Mouse (Mus musculus) forebrain, embryonic 10.5 days (tissue): ENCODE results near the gene Gria2. TPM values are rescaled to one million over a fixed set of nuclear protein-coding genes. Genes with fewer than 3 reads are reported as not detected.

ENCODE experiments used
- DNase-seq: peaks from one replicate; pipeline ENCODE4 v3.0.0-alpha.2; 2017; ENCODE audit warnings: low spot score; ENCODE audit errors: extremely low spot score
- H3K27ac ChIP-seq: fragments of 300-500 bp; sonication (generic); 2 replicates; pipeline ENCODE4 v1.5.1; 2016; ENCODE audit warnings: mild to moderate bottlenecking
- H3K27me3 ChIP-seq: fragments of 300-500 bp; sonication (generic); 2 replicates; pipeline ENCODE4 v1.6.1; 2016; ENCODE audit warnings: mild to moderate bottlenecking; ENCODE audit not compliant: poor library complexity, severe bottlenecking
- H3K36me3 ChIP-seq: fragments of 300-500 bp; sonication (generic); replicated peaks from 2 replicates; pipeline ENCODE4 v1.6.1; 2016; ENCODE audit warnings: mild to moderate bottlenecking, moderate library complexity
- H3K4me1 ChIP-seq: fragments of 300-500 bp; sonication (generic); 2 replicates; pipeline ENCODE4 v1.6.1; 2016
- H3K4me3 ChIP-seq: fragments of 300-500 bp; sonication (generic); 2 replicates; pipeline ENCODE4 v1.5.1; 2016; ENCODE audit warnings: mild to moderate bottlenecking, moderate library complexity
- H3K9me3 ChIP-seq: fragments of 300-500 bp; sonication (generic); 2 replicates; pipeline ENCODE4 v1.6.1; 2016; ENCODE audit warnings: mild to moderate bottlenecking, moderate library complexity
- WGBS: fragments of 180-500 bp; shearing (Covaris S2); methylation state at CpG from one replicate; pipeline ENCODE4 v1.1.7; 2016; 5-methylcytosine and 5-hydroxymethylcytosine counted together
- polyA plus RNA-seq: library from polyadenylated mRNA; unstranded; fragments of >200 nt; fragmentation: Nextera tagmentation; extraction: Ambion mirVana; gene quantifications from 2 replicates; pipeline ENCODE4 v1.2.1, GENCODE M21; 2016

Gria2 gene
- polyA plus RNA-seq, 1 experiment from 2014 or later = 1.8 TPM

DNA sequence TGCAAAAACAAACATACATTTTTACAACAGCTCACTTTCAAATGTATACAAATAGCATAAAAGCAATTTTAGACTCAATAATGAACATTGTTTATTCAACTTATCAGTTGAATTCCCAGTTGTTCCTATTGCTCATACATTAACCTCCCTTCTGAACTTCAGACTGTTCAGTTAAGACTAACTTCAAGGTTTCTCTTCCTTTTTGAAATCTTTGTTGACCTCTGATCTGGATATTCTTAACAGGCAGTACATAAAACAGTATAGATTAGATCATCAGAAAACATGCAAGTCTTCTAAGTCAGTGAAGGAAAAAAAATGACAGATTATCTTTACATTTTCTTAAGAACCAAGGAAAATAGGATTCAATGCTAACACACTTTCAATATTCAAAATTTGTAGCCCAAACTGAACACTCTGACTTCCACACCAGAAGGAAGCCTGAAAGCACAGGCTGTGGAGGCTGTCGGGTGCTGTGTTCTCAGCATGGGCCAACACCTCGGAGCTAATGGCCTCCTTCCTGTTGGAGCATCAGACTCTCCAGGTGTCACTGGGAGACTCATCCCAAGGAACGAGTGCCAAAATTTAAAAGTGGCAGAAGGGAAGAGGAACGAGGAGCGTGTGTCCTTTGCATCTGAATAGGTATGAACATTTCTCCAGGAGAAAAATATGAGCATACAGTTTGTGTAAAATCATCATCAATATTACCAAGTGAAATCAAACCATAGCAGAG lies 33.0 kb downstream of the Gria2 start:
- no peaks in the 10 kb centered on the region for H3K27me3 ChIP-seq
- H3K27ac ChIP-seq = no peak overlapping the region
- no peaks in the 10 kb centered on the region for H3K4me1 ChIP-seq
- H3K9me3 ChIP-seq = no peaks in the 10 kb centered on the region
- H3K4me3 ChIP-seq = no peak overlapping the region
- no peaks in the 10 kb centered on the region for H3K36me3 ChIP-seq
- no peak for DNase-seq
- WGBS = 93% methylated on average over 5 of the region's 5 CpGs

DNA sequence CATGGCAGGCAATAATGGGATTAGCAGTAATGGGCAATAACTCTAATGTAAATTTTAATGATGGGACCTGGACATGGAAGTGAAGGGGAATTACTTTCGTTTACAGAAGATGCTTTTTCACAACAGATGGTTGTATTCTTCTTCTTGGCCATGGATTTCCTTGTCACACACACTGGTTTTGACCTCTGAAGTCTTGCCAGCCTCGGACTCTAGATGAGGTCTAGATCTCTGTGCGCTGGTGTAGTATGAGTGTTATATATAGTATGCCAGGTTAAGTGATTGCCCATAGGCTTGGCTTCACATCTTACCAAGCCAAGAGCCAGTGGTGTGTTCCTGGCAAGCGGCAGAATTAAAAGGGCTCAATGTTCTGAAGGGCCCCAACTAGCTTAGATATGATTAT lies 43.7 kb downstream of the Gria2 start:
- H3K36me3 ChIP-seq = no peaks in the 10 kb centered on the region
- H3K4me3 ChIP-seq = no peak overlapping the region
- H3K9me3 ChIP-seq = no peaks in the 10 kb centered on the region
- no peak overlapping the region for H3K27ac ChIP-seq
- no peak for DNase-seq
- H3K4me1 ChIP-seq = no peaks in the 10 kb centered on the region
- H3K27me3 ChIP-seq = no peaks in the 10 kb centered on the region
- WGBS = 83% methylated on average over 4 of the region's 4 CpGs

DNA sequence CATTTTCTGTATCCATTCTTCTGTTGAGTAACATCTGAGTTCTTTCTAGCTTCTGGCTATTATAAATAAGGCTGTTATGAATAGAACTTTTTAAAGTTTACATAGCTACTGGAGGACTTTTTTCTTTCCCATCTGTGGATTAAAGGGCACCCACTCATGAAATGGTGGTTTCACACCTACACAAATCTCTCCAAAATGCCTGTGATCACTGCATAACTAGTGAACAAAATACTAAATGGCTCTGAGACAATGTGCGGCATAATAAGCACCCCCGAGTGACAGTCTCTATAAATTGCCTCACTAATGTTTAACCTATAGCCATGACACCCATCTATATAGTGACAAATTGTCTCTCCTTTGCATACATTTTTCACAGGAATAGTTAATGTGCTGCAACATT lies 44.3 kb downstream of the Gria2 start:
- Histone ChIP-seq H3K4me3 (no peak overlapping the region), H3K4me1 (no peaks in the 10 kb centered on the region), H3K27me3 (no peaks in the 10 kb centered on the region), H3K36me3 (no peaks in the 10 kb centered on the region), H3K9me3 (no peaks in the 10 kb centered on the region), H3K27ac (no peak overlapping the region)
- DNase-seq = no peak
- WGBS = 98% methylated on average over 2 of the region's 2 CpGs

DNA sequence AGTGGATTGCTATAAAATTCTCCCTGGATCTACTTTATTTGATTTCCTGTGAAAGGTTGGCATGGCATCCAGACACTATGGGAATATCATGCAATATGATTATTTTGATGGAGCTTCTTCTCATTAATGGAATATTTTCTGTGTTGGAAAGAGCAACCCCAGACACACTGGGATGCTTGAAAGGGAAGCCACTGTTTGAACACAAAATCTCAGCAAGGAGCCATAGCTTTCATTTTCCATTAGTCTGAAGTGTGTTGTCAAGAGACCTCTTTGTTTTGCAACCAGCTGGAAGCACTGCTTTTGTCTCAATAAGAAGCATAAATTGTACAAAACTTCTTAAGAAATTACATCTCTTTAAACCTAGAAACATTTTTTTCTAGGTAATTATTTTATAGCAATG lies 51.8 kb downstream of the Gria2 start:
- Histone ChIP-seq H3K9me3 (no peaks in the 10 kb centered on the region), H3K27me3 (no peaks in the 10 kb centered on the region), H3K36me3 (no peaks in the 10 kb centered on the region), H3K4me3 (no peak overlapping the region), H3K27ac (no peak overlapping the region), H3K4me1 (no peaks in the 10 kb centered on the region)
- no peak for DNase-seq

DNA sequence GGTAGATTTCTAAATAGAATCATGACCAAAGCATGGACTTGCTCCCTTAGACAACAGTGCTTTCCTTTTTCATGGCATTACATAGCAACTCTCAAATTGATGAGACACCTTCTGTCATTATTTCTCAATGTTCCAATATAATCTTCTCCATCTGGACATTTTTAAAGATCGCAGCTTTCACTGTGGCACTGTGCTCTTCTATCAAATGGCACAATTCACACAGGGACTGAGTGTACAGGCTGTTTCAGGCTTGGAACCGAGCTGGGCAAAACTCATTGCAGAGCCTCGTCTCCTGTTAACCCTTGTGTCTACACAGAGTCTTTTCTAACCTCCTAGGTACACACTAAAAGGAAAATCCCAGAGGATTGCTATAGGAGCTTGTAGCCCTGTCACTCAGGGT lies 77.4 kb downstream of the Gria2 start:
- Histone ChIP-seq H3K4me3 (no peak overlapping the region), H3K9me3 (no peaks in the 10 kb centered on the region), H3K36me3 (no peaks in the 10 kb centered on the region), H3K27ac (no peak overlapping the region), H3K4me1 (0 out of 2 replicates have a peak, but pooled peaks cover 5% of the 10 kb centered on the region), H3K27me3 (no peaks in the 10 kb centered on the region)
- WGBS = 72% methylated on average over 3 of the region's 3 CpGs
- no peak for DNase-seq

DNA sequence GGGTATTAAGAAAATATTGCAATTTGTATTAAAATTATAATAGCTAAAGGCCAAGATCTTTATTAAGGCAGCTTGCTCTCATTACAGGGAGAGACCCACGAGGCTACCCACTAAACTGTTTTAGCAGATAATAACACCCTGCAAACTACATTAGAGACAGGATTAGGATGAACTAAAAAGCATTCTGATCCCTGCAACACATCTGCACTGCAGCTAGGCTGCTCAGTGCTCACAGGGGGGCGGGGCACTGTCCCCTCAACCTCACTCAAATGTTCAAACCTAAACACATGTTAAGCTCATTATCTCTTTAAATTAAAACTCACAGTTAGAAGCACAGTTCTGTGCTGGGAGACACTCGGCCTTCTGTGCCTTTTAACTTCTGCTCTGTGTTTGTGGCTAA lies 89.5 kb downstream of the Gria2 start:
- H3K27me3 ChIP-seq = no peaks in the 10 kb centered on the region
- peaks cover 6% of the 10 kb centered on the region for H3K4me1 ChIP-seq
- no peak overlapping the region for H3K27ac ChIP-seq
- H3K36me3 ChIP-seq = no peaks in the 10 kb centered on the region
- H3K4me3 ChIP-seq = no peak overlapping the region
- 45% methylated on average over 3 of the region's 3 CpGs for WGBS
- H3K9me3 ChIP-seq = no peaks in the 10 kb centered on the region
- DNase-seq = no peak

DNA sequence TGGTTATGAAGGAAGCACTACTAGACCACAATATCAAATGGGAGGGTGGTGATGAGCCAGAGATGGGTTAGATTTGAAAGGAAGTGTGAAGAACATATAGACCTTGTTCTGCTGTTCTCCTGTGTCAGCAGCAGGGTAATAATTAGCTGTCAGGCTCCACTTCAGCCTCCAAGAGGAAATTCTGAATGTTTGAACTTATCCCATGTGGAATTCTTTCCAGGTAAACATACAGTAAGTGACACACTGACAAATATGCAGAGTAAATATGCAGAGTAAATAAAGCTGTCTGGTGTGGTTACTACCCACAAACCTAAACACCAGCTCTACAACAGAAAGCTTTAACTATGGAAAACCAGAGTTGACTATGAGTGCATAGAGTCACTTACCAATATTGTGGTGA lies 93.6 kb downstream of the Gria2 start:
- no peaks in the 10 kb centered on the region for H3K9me3 ChIP-seq
- H3K4me1 ChIP-seq = peaks cover 6% of the 10 kb centered on the region
- H3K27ac ChIP-seq = no peak overlapping the region
- no peak for DNase-seq
- H3K36me3 ChIP-seq = no peaks in the 10 kb centered on the region
- H3K27me3 ChIP-seq = no peaks in the 10 kb centered on the region
- H3K4me3 ChIP-seq = no peak overlapping the region

DNA sequence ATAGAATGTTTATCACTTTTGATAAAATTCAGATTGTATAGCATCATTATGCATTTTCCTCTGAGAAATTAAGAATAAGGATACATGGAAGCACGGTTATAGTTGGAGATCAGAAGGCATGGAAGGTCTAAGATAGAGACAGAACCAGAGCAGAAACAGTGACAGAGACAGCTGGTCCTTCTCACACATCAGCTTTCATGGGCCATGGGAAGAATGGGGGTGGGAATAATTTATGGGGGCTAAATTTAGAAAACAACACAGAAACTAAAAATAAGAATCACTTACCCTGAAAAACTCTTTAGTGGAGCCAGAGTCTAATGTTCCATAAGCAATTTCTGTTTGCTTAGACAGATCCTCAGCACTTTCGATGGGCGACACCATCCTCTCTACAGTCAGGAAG lies 100.5 kb downstream of the Gria2 start:
- H3K27me3 ChIP-seq = no peaks in the 10 kb centered on the region
- 91% methylated on average over 3 of the region's 3 CpGs for WGBS
- no peaks in the 10 kb centered on the region for H3K36me3 ChIP-seq
- no peaks in the 10 kb centered on the region for H3K9me3 ChIP-seq
- no peak overlapping the region for H3K4me3 ChIP-seq
- H3K4me1 ChIP-seq = no peaks in the 10 kb centered on the region
- no peak overlapping the region for H3K27ac ChIP-seq
- DNase-seq = no peak

DNA sequence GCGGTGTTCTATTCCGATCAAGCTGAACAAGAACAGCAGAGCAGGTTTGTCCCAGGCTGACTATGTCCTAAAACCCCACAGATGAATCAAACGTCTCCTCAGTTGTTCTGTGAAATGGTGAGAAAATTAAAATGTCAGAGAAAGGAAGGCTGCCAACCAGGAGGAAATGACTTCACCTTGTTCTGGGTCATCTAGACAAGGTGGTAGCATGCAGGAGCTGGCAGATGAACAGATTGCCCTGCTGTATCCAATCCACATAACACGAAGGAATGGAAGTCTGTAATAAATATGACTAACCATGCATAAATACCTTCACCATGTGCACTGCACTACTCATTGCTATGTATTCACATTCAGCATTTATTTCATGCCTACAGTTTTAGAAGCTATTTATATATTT lies 105.1 kb downstream of the Gria2 start:
- H3K27ac ChIP-seq = no peak overlapping the region
- DNase-seq = no peak
- WGBS = 87% methylated on average over 4 of the region's 4 CpGs
- peaks cover 10% of the 10 kb centered on the region; the same call in 1 of the 2 replicates for H3K4me1 ChIP-seq
- no peak overlapping the region for H3K4me3 ChIP-seq
- H3K9me3 ChIP-seq = no peaks in the 10 kb centered on the region
- no peaks in the 10 kb centered on the region for H3K27me3 ChIP-seq
- no peaks in the 10 kb centered on the region for H3K36me3 ChIP-seq

DNA sequence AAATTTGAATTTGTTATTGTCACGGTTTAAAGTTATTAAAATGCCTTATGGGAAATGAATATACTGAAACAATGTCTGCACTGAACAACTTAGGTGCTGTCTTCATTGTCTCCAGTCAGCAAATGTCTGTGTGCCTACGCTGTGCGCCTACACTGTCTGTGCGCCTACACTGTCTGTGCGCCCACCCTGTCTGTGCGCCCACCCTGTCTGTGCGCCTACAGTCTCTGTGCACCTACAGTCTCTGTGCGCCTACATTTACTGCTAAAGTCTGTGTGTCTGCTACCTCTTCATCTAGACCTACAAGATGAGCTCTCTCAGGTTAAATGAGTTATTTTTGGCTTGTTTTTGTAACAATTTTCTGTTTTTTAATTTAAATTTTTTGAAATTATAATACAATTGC lies 107.7 kb downstream of the Gria2 start:
- DNase-seq = no peak
- 99% methylated on average over 8 of the region's 8 CpGs for WGBS
- no peak overlapping the region for H3K27ac ChIP-seq

DNA sequence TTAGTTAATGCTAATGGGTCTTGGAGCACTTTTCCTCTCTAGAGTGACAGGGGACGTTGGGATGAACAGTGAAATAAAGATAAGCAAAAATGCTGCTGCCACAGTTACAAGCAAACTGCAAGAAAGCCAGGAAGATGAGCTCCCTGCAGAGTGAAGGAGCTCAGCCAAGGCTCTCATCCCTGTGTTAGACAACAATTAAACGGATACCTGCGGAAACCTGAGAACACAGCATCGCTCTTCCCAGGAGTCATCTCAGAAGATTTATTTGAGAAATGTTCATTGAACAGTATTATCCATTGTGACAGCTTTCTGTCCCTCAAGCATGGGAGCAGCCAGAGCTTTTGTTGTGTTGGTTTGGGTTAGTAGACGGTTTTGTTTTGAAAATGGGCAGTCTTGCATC lies 137.5 kb downstream of the Gria2 start:
- WGBS = 83% methylated on average over 5 of the region's 5 CpGs
- Histone ChIP-seq H3K4me3 (no peak overlapping the region), H3K27me3 (no peaks in the 10 kb centered on the region), H3K36me3 (no peaks in the 10 kb centered on the region), H3K4me1 (no peaks in the 10 kb centered on the region), H3K9me3 (no peaks in the 10 kb centered on the region), H3K27ac (no peak overlapping the region)
- no peak for DNase-seq

More for the DNA sequence above, 107.7 kb downstream of the Gria2 start:
- Histone ChIP-seq H3K4me3 (no peak overlapping the region), H3K9me3 (no peaks in the 10 kb centered on the region), H3K4me1 (peaks cover 10% of the 10 kb centered on the region; the same call in 1 of the 2 replicates), H3K36me3 (no peaks in the 10 kb centered on the region), H3K27me3 (peaks cover 4% of the 10 kb centered on the region)

DNA sequence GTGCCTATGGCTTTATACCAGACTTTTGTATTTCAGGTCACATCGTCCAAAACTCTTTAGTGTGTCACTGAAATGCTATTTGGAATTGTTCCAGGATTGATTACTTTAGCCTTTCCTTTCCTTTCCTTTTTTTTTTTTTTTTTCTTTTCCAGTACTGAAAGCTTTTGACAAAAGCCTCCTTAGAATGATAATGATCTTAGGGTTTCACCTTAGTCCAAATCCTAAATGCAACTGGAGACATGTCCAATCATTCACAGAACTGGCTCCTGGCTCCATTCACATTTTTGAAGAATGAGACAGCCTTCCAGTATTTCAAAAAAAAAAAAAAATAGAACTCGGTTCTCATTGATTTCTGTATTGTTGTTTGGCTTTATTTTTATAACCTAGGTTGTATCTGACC lies 139.3 kb downstream of the Gria2 start:
- no peaks in the 10 kb centered on the region for H3K27me3 ChIP-seq
- 82% methylated on average over 2 of the region's 2 CpGs for WGBS
- DNase-seq = no peak
- no peaks in the 10 kb centered on the region for H3K4me1 ChIP-seq
- H3K27ac ChIP-seq = no peak overlapping the region
- no peaks in the 10 kb centered on the region for H3K9me3 ChIP-seq
- no peaks in the 10 kb centered on the region for H3K36me3 ChIP-seq
- H3K4me3 ChIP-seq = no peak overlapping the region

DNA sequence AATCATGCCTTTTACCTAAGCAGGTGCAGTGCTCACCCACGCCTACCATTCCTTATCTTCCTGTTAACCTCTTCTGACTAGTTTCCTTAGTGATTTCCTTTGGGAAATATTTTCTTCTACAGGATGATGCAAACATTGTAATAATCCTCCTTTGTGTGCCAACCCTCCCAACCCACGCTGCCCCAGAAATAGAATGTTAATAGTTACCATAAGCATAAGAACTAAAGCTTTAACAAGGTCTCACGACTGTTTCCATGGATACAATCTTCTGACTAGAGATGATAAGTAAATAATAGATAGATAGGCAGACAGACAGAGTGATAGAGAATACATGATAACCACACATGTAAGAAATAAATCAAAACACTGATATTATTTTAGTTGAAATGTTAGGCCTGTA lies 140.8 kb downstream of the Gria2 start:
- Histone ChIP-seq H3K27ac (no peak overlapping the region), H3K4me3 (no peak overlapping the region), H3K9me3 (no peaks in the 10 kb centered on the region), H3K4me1 (no peaks in the 10 kb centered on the region), H3K27me3 (no peaks in the 10 kb centered on the region), H3K36me3 (no peaks in the 10 kb centered on the region)
- DNase-seq = no peak
- 85% methylated on average over 3 of the region's 3 CpGs for WGBS

DNA sequence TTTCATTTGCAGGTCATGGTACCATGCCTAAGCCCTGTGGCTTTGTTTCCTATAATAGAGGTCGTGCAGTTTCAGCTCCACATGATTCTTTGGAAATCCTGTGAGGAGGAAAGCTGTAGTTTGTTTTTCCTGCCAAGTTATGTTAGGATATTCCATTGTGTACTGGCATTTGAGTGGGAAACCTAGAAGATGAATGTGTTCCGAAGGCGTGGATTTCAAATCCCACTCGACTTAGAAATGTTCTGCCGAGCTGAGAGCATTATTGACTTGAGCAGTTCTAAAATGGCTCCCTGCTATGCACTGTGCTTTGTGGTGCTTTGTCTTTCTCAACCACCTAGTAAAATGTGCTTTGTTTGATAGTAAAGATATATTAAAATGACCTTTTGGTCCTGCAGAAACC lies 150.4 kb downstream of the Gria2 start:
- WGBS = 41% methylated on average over 5 of the region's 5 CpGs
- Histone ChIP-seq H3K4me3 (no peak overlapping the region), H3K27me3 (peaks cover 14% of the 10 kb centered on the region), H3K36me3 (no peaks in the 10 kb centered on the region), H3K9me3 (no peaks in the 10 kb centered on the region), H3K4me1 (peaks cover 5% of the 10 kb centered on the region), H3K27ac (no peak overlapping the region)
- DNase-seq = no peak
